Mouse (Mus musculus): ENCODE results near the gene Hoxb7. TPM values are rescaled to one million over a fixed set of nuclear protein-coding genes. Genes with fewer than 3 reads are reported as not detected.
A peak's percentile ranks its signal among the peaks of the same experiment; 100 is the strongest.

Hoxb7 gene
- total RNA-seq, 2 experiments from 2014 or later, result not detected

GRCm38 (mm10) chr11:96267021-96267920 is 19.2 kb upstream of the Hoxb7 start:
- DNase-seq (ENCODE audit: low spot score in 2 of 2), result no peak

GRCm38 (mm10) chr11:96268031-96268745 is 18.2 kb upstream of the Hoxb7 start:
- no peak for DNase-seq (ENCODE audit: low spot score in 2 of 2)

- DNase-seq (ENCODE audit: low spot score in 2 of 2), result no peak
Observed at GRCm38 (mm10) chr11:96269869-96270268, 16.6 kb upstream of the Hoxb7 start.

GRCm38 (mm10) chr11:96270996-96271540 is 15.4 kb upstream of the Hoxb7 start, which contains the start of gene Hoxb9:
Gene Hoxb9, plus strand, starts transcription at chr11:96271457.
- no peak for DNase-seq (ENCODE audit: low spot score in 2 of 2)

GRCm38 (mm10) chr11:96271541-96272011 is 14.8 kb upstream of the Hoxb7 start:
- no peak for DNase-seq (ENCODE audit: low spot score in 2 of 2)

GRCm38 (mm10) chr11:96272024-96272921 is 14.2 kb upstream of the Hoxb7 start:
- no peak for DNase-seq (ENCODE audit: low spot score in 2 of 2)

- DNase-seq (ENCODE audit: low spot score in 2 of 2), result no peak
Observed at GRCm38 (mm10) chr11:96274428-96274827, 12.0 kb upstream of the Hoxb7 start.

- no peak for DNase-seq (ENCODE audit: low spot score in 2 of 2)
Observed at GRCm38 (mm10) chr11:96275896-96276295, 10.5 kb upstream of the Hoxb7 start.

GRCm38 (mm10) chr11:96277151-96278044 is 9.0 kb upstream of the Hoxb7 start:
- no peak for DNase-seq (ENCODE audit: low spot score in 2 of 2)

- DNase-seq (ENCODE audit: low spot score in 2 of 2), result no peak
Observed at GRCm38 (mm10) chr11:96278324-96278723, 8.1 kb upstream of the Hoxb7 start.

GRCm38 (mm10) chr11:96278773-96279172 is 7.7 kb upstream of the Hoxb7 start:
- peak; percentile 69 to 88 for DNase-seq (ENCODE audit: low spot score in 2 of 2)

GRCm38 (mm10) chr11:96279421-96280233 is 6.8 kb upstream of the Hoxb7 start:
- no peak for DNase-seq (ENCODE audit: low spot score in 2 of 2)

GRCm38 (mm10) chr11:96280399-96281378 is 5.7 kb upstream of the Hoxb7 start:
- no peak for DNase-seq (ENCODE audit: low spot score in 2 of 2)

- no peak for DNase-seq (ENCODE audit: low spot score in 2 of 2)
Observed at GRCm38 (mm10) chr11:96281396-96281795, 5.0 kb upstream of the Hoxb7 start.

- DNase-seq (ENCODE audit: low spot score in 2 of 2), result no peak
Observed at GRCm38 (mm10) chr11:96281855-96282570, 4.4 kb upstream of the Hoxb7 start, which contains the start of gene Hoxb8. Gene Hoxb8, plus strand, starts transcription at chr11:96281905.

GRCm38 (mm10) chr11:96282795-96283430 is 3.5 kb upstream of the Hoxb7 start:
- DNase-seq (ENCODE audit: low spot score in 2 of 2), result no peak

Measured in layer of hippocampus, adult 18-20 months (tissue).